Mouse (Mus musculus) heart, postnatal 10 days (tissue): ENCODE results near the gene C1qa. TPM values are rescaled to one million over a fixed set of nuclear protein-coding genes. Genes with fewer than 3 reads are reported as not detected.

Source experiments
- DNase-seq, 2 experiments: peaks; one replicate each; pipeline ENCODE4 v3.0.0; 2021
- intact Hi-C: fragments of 180-260 bp; cut with DNase I; formaldehyde crosslinking; loops from one replicate; pipeline ENCODE4 v1.15.1; 2025
- total RNA-seq, 2 experiments: library from RNA; stranded (reverse); gene quantifications; 2 replicates each; pipeline ENCODE4 v1.2.3; 2021

C1qa gene
- 10 to 100 TPM; 25.2 to 28.0 TPM for total RNA-seq

GRCm38 (mm10) chr4:136898637-136899036 is at the start of gene C1qa:
C1qa (minus strand) TSS chr4:136898803.
- intact Hi-C loops, result no loop called here

DNA sequence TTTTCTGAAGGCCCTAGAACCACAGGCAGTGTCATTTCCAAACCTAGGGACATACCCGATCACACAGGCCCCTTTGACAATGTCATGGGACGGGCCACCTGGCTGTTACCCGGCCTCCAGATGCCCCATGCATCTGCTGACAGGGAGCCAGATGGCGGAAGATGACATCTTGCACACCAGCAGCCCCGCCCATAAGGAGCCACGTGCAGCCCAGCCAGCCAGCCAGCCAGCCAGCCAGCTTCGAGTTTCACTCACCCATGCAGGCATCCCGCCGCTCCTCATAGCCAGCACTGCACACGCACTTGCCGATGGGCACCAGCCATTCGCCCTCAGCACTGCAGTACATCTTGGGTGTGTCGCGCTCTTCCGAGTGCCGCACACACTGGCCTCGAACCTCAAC is 46.8 kb upstream of the C1qa start:
- intact Hi-C loops, result no loop called here
- no peak for DNase-seq

More at GRCm38 (mm10) chr4:136898637-136899036, at the start of gene C1qa:
- peak in 1 of 2 experiments; percentile 24 for DNase-seq

- DNase-seq, result no peak
- intact Hi-C loops, result loop anchor here (5.0 kb wide), 1 partner anchor 33 kb away; no protein-coding TSS in a partner anchor
Measured at GRCm38 (mm10) chr4:136944558-136945350, 46.2 kb upstream of the C1qa start.

- DNase-seq, result no peak
- intact Hi-C loops, result loop anchor here (5.0 kb wide), 1 partner anchor 34 kb away; no protein-coding TSS in a partner anchor
Measured at GRCm38 (mm10) chr4:136943175-136943574, 44.6 kb upstream of the C1qa start.

- intact Hi-C loops, result loop anchor here (5.0 kb wide), 1 partner anchor 35 kb away; no protein-coding TSS in a partner anchor
- peak; percentile 57 to 60 for DNase-seq
Measured at GRCm38 (mm10) chr4:136942761-136943160, 44.2 kb upstream of the C1qa start.

- DNase-seq, result no peak
- intact Hi-C loops, result no loop called here
Measured at GRCm38 (mm10) chr4:136937935-136938334, 39.3 kb upstream of the C1qa start.

DNA sequence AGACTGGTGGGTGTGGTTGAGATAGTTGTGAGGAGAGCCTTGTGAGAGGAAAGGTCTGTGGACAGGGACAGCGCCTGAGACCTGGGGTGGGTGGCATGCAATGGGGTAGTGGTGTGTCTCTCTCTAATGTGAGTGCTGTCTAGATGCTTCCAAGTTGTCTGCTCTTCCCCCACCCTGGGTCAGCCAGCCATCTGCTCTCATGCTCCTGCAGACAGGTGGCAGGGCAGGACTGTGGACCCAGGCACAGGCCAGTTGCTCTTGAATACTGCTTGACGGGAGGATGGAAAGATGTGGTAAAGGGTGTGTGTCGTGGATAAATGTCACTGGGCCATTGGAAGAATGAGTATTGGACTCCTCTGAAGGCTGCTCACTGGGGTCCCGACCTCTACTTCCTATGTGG is 38.7 kb upstream of the C1qa start:
- no peak for DNase-seq
- intact Hi-C loops, result no loop called here

- peak in 1 of 2 experiments; percentile 19 for DNase-seq
- intact Hi-C loops, result no loop called here
Measured at GRCm38 (mm10) chr4:136934746-136935613, 36.4 kb upstream of the C1qa start.

- intact Hi-C loops, result no loop called here
- DNase-seq, result no peak
Measured at GRCm38 (mm10) chr4:136930474-136930873, 31.9 kb upstream of the C1qa start.

DNA sequence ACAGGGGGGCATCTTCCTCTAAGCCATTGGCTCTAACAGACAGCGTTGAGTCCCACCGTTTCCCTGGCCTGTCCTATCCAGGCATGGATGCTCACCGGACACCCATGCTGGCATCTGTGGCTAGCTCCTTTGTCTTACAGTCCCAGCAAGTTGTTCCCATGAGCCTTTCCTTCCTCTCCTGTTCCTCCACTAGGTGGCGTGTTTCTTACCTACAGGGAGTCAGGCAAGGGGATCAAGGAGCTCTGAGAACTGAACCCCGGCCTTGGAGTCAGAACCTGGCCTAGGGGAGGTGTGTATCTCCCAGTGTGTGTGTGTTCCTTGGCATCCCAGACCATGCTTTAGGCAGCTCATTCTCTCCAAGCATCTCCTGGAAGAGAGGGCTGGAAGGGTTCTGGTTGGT is 30.3 kb upstream of the C1qa start:
- peak in 1 of 2 experiments; percentile 32 for DNase-seq

DNA sequence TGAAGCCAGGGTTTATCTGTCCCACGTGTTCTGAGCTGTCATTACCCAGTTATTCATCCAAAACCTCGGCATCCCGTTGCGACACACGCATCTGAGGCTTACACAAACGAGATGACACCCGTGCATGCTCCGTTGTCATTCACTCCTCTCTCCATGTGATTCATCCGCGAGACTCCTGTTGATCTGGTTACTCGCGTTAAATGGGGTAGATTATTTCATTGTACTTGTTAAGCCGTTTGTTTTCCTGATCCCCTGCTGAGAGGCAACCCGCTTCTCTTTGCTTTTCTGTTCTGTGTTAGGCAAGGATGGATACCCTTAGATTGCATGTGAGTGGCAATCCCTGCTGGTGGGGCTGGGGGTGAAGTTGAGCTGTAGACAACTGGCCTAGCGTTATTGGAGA is 27.2 kb upstream of the C1qa start:
- no peak for DNase-seq
- intact Hi-C loops, result no loop called here

More for the DNA sequence above, 30.3 kb upstream of the C1qa start:
- intact Hi-C loops, result no loop called here

- intact Hi-C loops, result no loop called here
Measured at GRCm38 (mm10) chr4:136924529-136924928, 25.9 kb upstream of the C1qa start.

GRCm38 (mm10) chr4:136919526-136919925 is 20.9 kb upstream of the C1qa start:
- intact Hi-C loops, result no loop called here

More at GRCm38 (mm10) chr4:136924529-136924928, 25.9 kb upstream of the C1qa start:
- DNase-seq, result peak; percentile 78 to 87

DNA sequence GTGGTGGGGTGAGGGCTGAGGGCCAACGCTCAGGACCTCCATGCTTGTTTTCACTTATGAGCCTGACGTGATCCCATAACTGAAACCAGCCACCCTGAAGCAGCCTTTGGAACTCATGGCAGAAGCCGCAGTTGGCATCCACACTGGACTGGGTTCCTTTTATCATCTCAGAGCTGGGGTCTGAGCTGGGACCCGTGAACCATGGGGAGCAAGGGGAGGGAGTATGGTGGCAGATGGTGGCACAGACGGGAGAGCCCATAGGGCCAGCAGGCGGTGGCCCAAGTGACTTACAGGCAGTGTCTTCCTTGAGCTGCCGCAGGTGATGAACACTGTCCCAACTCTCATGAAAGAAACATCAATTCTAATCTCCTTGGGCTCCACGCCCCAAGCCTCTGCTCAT is 20.2 kb upstream of the C1qa start:
- intact Hi-C loops, result no loop called here
- DNase-seq, result no peak

More at GRCm38 (mm10) chr4:136919526-136919925, 20.9 kb upstream of the C1qa start:
- no peak for DNase-seq

DNA sequence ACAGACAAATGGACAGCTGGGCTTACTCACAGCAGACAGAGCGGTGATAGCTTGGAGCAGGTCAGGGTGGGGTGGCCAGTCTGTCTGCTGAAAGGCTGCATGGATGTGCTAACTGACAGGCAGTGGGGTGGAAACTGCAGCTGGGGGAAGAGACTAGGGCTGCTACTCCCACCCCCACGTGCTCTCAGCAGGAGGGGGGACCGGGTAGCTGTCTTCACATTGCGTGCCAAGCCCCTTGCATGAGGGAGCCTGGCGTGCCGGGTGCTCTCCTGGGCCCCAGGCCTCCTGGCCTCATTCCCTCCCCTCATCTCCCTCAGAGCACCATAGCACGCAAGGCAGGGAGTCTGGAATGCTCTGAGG is 18.5 kb upstream of the C1qa start:
- no peak for DNase-seq
- intact Hi-C loops, result no loop called here

- intact Hi-C loops, result no loop called here
- DNase-seq, result no peak
Measured at GRCm38 (mm10) chr4:136916359-136917164, 18.0 kb upstream of the C1qa start.

DNA sequence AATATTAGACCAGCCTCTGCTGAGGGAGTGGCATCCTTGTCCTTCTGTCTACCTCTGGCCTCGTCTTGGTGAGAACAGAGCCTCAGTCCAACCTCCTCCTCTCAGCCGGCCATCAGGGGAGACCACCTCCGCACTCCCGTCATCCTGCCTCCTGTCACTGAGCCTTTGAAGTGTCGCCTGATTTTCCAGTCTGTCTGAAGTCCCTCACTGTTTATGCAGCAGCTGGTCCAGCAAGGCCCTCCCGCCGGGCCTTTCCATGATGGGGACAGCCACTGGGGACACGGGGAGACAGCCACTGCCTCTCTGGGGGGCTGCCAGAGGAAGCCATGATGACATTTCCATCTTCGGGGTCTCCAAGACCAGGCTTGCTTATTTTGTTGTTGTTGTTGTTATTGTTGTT is 14.2 kb upstream of the C1qa start:
- no peak for DNase-seq
- intact Hi-C loops, result no loop called here

- DNase-seq, result no peak
- intact Hi-C loops, result no loop called here
Measured at GRCm38 (mm10) chr4:136911804-136912203, 13.2 kb upstream of the C1qa start.

DNA sequence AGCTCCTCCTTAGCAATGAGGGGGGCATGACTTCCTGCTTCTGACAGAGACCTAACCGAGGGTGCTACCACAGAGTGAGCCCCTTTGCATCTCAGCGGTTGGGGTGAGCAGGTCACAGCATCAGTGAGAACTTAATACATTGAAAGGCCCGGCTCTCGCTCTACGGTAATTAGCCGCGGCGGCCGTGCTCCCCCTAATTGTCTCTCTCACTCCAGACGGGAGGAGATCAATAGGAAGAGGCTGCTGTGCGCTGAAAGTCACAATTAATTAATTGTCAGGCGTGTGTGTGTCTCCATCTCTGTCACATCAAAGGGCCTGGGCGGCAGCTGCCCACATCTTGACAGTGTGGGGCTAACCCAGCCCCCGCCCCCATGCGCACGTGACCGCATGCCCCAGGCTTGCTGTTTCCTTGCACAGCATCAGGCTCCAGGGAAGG is 12.6 kb upstream of the C1qa start:
- intact Hi-C loops, result no loop called here
- no peak for DNase-seq

- DNase-seq, result no peak
- intact Hi-C loops, result loop anchor here (1.0 to 10.0 kb wide), 3 partner anchors 73 to 377 kb away; no protein-coding TSS in a partner anchor
Measured at GRCm38 (mm10) chr4:136907809-136908208, 9.2 kb upstream of the C1qa start.
